Mouse (Mus musculus): Measurements from ENCODE around the gene Pdia4.
"Not testable (repeated sequence)": the region's sequence is repeated elsewhere in the genome, so short reads cannot be mapped to it uniquely, and the experiment has no call there.

DNA sequence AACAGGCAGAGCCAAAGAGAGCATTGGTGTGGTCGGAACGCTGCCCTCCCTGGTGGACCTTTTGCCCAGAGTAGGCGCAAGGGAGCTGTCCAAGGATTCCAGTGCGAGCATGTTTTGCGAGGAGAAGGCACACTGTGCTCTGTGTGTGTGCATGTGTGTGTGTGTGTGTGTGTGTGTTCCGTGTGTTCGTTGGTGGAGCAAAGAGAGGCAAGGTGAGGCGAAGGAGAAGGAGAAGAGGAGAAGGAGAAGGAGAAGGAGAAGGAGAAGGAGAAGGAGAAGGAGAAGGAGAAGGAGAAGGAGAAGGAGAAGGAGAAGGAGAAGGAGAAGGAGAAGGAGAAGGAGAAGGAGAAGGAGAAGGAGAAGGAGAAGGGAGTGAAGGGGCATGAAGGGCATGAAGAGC is 65.3 kb downstream of the Pdia4 start:
- not testable (repeated sequence) for TF ChIP-seq USF1 (IDR thresholded peaks at IDR 0.05; ENCODE audit: low read depth); MYOG (IDR thresholded peaks at IDR 0.05; ENCODE audit: control insufficient read depth, extremely low read depth, insufficient read length); CTCF (IDR thresholded peaks at IDR 0.05; ENCODE audit: control insufficient read depth, insufficient read depth, insufficient read length); CEBPB (IDR thresholded peaks at IDR 0.05; ENCODE audit: low read depth)
